Mouse (Mus musculus) midbrain, embryonic 14.5 days (tissue): Measurements from ENCODE around the gene Ppfia1. TPM values are rescaled to one million over a fixed set of nuclear protein-coding genes. Genes with fewer than 3 reads are reported as not detected.
A peak's percentile ranks its signal among the peaks of the same experiment; 100 is the strongest.

Experiments used
- ATAC-seq: fragments of 200-750 bp; cut with Nextera tagmentation; 2 replicates; pipeline ENCODE4 v1.8.0; 2017; ENCODE audit warnings: moderate number of reproducible peaks, moderate library complexity; ENCODE audit not compliant: low FRiP score, low TSS enrichment
- DNase-seq: peaks from one replicate; pipeline ENCODE4 v3.0.0-alpha.2; 2015
- H3K27ac ChIP-seq: fragments of 300-500 bp; sonication (generic); replicated peaks from 2 replicates; pipeline ENCODE4 v1.5.1; 2014; ENCODE audit warnings: mild to moderate bottlenecking, low read depth, low read length, moderate library complexity
- H3K27me3 ChIP-seq: fragments of 300-500 bp; sonication (generic); 2 replicates; pipeline ENCODE4 v1.6.1; 2014; ENCODE audit warnings: low read length, control low read depth, mixed read lengths; ENCODE audit not compliant: control insufficient read depth, insufficient read depth
- H3K36me3 ChIP-seq: fragments of 300-500 bp; sonication (generic); 2 replicates; pipeline ENCODE4 v1.6.1; 2014; ENCODE audit warnings: low read length, control low read depth; ENCODE audit not compliant: control insufficient read depth, insufficient read depth
- H3K4me1 ChIP-seq: fragments of 300-500 bp; sonication (generic); 2 replicates; pipeline ENCODE4 v1.6.1; 2014; ENCODE audit warnings: mild to moderate bottlenecking, antibody characterized with exemption, low read length, control low read depth; ENCODE audit not compliant: control insufficient read depth, insufficient read depth
- H3K4me2 ChIP-seq: fragments of 300-500 bp; sonication (generic); 2 replicates; pipeline ENCODE4 v1.6.1; 2014; ENCODE audit warnings: mild to moderate bottlenecking, low read length, moderate library complexity
- H3K4me3 ChIP-seq: fragments of 300-500 bp; sonication (generic); replicated peaks from 2 replicates; pipeline ENCODE4 v1.5.1; 2014; ENCODE audit warnings: low read depth, low read length
- H3K9ac ChIP-seq: fragments of 300-500 bp; sonication (generic); replicated peaks from 2 replicates; pipeline ENCODE4 v1.6.1; 2014; ENCODE audit warnings: mild to moderate bottlenecking, low read length, moderate library complexity
- H3K9me3 ChIP-seq: fragments of 300-500 bp; sonication (generic); 2 replicates; pipeline ENCODE4 v1.6.1; 2016; ENCODE audit warnings: low read length, control low read depth, mixed read lengths; ENCODE audit not compliant: control insufficient read depth
- WGBS: fragments of 180-500 bp; shearing (Covaris S2); extraction: QIAGEN DNeasy Blood & Tissue Kit; methylation state at CpG from one replicate; pipeline ENCODE4 v1.1.7; 2014; 5-methylcytosine and 5-hydroxymethylcytosine counted together
- polyA plus RNA-seq: library from polyadenylated mRNA; unstranded; fragments of >200 nt; fragmentation: Nextera tagmentation; extraction: Ambion mirVana; gene quantifications from 2 replicates; pipeline ENCODE4 v1.2.1, GENCODE M21; 2014

Ppfia1 gene
- 28.3 and 33.3 TPM in 2 replicates for polyA plus RNA-seq

GRCm38 (mm10) chr7:144553237-144554122 lies at the start of gene Ppfia1:
TSS of gene Ppfia1 (minus strand) at chr7:144553729.
- ATAC-seq: peak; percentile 94
- WGBS: under 1% methylated on average over 97 of the region's 97 CpGs
- H3K4me3 ChIP-seq: peak within 1 kb of the TSS; percentile 96
- no peaks in the 10 kb centered on the region for H3K9me3 ChIP-seq
- H3K27ac ChIP-seq: peak within 1 kb of the TSS; percentile 71
- peak within 1 kb of the TSS; percentile 93 for H3K9ac ChIP-seq
- no peaks in the 10 kb centered on the region for H3K27me3 ChIP-seq
- peak; percentile 99 for DNase-seq
- H3K36me3 ChIP-seq: peaks cover 22% of the 10 kb centered on the region
- peak within 1 kb of the TSS; percentile 74 for H3K4me2 ChIP-seq
- peaks cover 16% of the 10 kb centered on the region for H3K4me1 ChIP-seq

DNA sequence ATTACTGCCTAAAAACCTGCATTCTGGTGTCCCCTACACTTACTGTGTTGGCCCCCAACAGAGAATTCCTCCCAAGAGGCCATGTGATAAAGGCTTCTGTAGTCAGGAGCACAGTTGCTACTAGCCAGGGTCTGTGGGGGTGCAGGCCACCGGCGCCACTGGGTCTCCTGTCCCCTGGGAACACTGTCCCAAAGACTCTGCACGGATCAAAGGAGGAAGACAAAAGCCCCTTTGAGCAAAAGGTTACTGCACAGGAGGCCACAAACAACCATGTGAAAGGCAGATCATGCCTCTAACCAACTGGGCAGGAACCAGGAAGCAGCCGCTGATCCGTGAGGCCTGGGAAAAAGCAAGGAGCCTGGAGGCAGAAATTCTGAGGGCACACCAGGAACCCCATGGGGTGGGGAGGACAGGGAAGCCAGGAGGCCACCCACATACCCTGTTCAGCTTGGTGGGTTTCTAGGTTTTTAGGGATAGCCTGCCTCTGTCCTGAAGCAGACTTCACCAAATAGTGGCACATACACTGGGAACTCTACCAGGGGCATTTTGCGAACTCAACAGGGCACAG lies 46.9 kb upstream of the Ppfia1 start:
- no peaks in the 10 kb centered on the region for H3K9me3 ChIP-seq
- no peaks in the 10 kb centered on the region for H3K27me3 ChIP-seq
- 0 out of 2 replicates have a peak, but pooled peaks cover 4% of the 10 kb centered on the region for H3K36me3 ChIP-seq
- no peak overlapping the region for H3K4me2 ChIP-seq
- ATAC-seq (no peak), DNase-seq (no peak)
- H3K27ac ChIP-seq: no peak overlapping the region
- no peak overlapping the region for H3K9ac ChIP-seq
- no peak overlapping the region for H3K4me3 ChIP-seq
- 17% methylated on average over 6 of the region's 6 CpGs for WGBS
- 0 out of 2 replicates have a peak, but pooled peaks cover 4% of the 10 kb centered on the region for H3K4me1 ChIP-seq

DNA sequence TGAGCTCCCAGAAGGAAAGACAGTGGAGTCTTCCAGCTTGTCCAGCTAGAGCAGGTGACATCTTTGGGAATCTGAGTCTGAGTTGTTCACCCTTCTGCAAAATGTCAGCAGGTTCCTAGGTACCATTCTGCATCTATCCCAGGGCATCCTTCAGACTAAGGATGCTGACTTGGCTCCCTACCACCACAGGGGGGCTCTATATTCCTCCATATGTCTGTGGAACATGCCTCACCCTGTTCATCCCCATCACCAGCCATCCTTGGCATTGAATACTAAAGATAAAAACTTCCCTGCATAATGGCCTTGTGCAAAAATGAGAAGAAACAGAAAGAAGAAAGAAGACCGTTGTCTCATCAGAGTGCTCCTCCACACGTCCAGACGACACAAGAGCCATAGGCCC lies 36.0 kb upstream of the Ppfia1 start:
- ATAC-seq: no peak
- H3K36me3 ChIP-seq: no peaks in the 10 kb centered on the region

GRCm38 (mm10) chr7:144587291-144587690 lies 33.8 kb upstream of the Ppfia1 start:
- H3K4me1 ChIP-seq: peaks cover 6% of the 10 kb centered on the region; the same call in 1 of the 2 replicates
- no peak overlapping the region for H3K4me3 ChIP-seq
- 49% methylated on average over 2 of the region's 2 CpGs for WGBS
- no peaks in the 10 kb centered on the region for H3K36me3 ChIP-seq
- no peak overlapping the region for H3K4me2 ChIP-seq
- DNase-seq (peak; percentile 73), ATAC-seq (no peak)
- no peak overlapping the region for H3K27ac ChIP-seq
- no peaks in the 10 kb centered on the region for H3K27me3 ChIP-seq
- no peak overlapping the region for H3K9ac ChIP-seq
- no peaks in the 10 kb centered on the region for H3K9me3 ChIP-seq

More for the DNA sequence above, 36.0 kb upstream of the Ppfia1 start:
- Histone ChIP-seq H3K27ac (no peak overlapping the region), H3K4me3 (no peak overlapping the region), H3K4me1 (no peaks in the 10 kb centered on the region), H3K27me3 (no peaks in the 10 kb centered on the region), H3K4me2 (no peak overlapping the region), H3K9me3 (no peaks in the 10 kb centered on the region), H3K9ac (no peak overlapping the region)
- 78% methylated on average over 3 of the region's 3 CpGs for WGBS
- peak; percentile 72 for DNase-seq

GRCm38 (mm10) chr7:144585648-144586047 lies 32.1 kb upstream of the Ppfia1 start:
- Histone ChIP-seq H3K4me1 (peaks cover 15% of the 10 kb centered on the region), H3K27ac (no peak overlapping the region), H3K4me2 (no peak overlapping the region), H3K36me3 (no peaks in the 10 kb centered on the region), H3K9me3 (no peaks in the 10 kb centered on the region), H3K27me3 (no peaks in the 10 kb centered on the region), H3K9ac (no peak overlapping the region), H3K4me3 (no peak overlapping the region)
- ATAC-seq: no peak
- 7% methylated on average over 6 of the region's 6 CpGs for WGBS
- DNase-seq: peak; percentile 87

GRCm38 (mm10) chr7:144583619-144584018 lies 30.1 kb upstream of the Ppfia1 start:
- Histone ChIP-seq H3K27ac (no peak overlapping the region), H3K36me3 (peaks cover 17% of the 10 kb centered on the region), H3K4me3 (no peak overlapping the region), H3K4me1 (peaks cover 16% of the 10 kb centered on the region), H3K4me2 (no peak overlapping the region), H3K27me3 (no peaks in the 10 kb centered on the region), H3K9ac (no peak overlapping the region), H3K9me3 (no peaks in the 10 kb centered on the region)
- ATAC-seq (no peak), DNase-seq (peak; percentile 83)
- WGBS: 9% methylated on average over 4 of the region's 4 CpGs

- H3K27me3 ChIP-seq: no peaks in the 10 kb centered on the region
- H3K36me3 ChIP-seq: peaks cover 17% of the 10 kb centered on the region
- no peaks in the 10 kb centered on the region for H3K9me3 ChIP-seq
- peaks cover 16% of the 10 kb centered on the region for H3K4me1 ChIP-seq
- H3K4me3 ChIP-seq: peak within 1 kb of the TSS; percentile 79
- peak within 1 kb of the TSS; percentile 83 for H3K4me2 ChIP-seq
- peak; percentile 98 for DNase-seq
- H3K9ac ChIP-seq: peak within 1 kb of the TSS; percentile 72
- WGBS: 2% methylated on average over 34 of the region's 34 CpGs
- peak; percentile 88 for ATAC-seq
- peak within 1 kb of the TSS; percentile 87 for H3K27ac ChIP-seq
These were observed 28.9 kb upstream of the Ppfia1 start, which contains the start of gene Fadd for GRCm38 (mm10) chr7:144582284-144582980. TSS of gene Fadd (minus strand) at chr7:144582463.

- WGBS: 1% methylated on average over 43 of the region's 43 CpGs
- H3K4me1 ChIP-seq: peaks cover 16% of the 10 kb centered on the region
- ATAC-seq (peak; percentile 85), DNase-seq (peak; percentile 85)
- H3K9me3 ChIP-seq: no peaks in the 10 kb centered on the region
- peaks cover 17% of the 10 kb centered on the region for H3K36me3 ChIP-seq
- no peaks in the 10 kb centered on the region for H3K27me3 ChIP-seq
- H3K9ac ChIP-seq: peak overlapping the region; percentile 72
- peak overlapping the region; percentile 83 for H3K4me2 ChIP-seq
- peak overlapping the region; percentile 79 for H3K4me3 ChIP-seq
- H3K27ac ChIP-seq: peak overlapping the region; percentile 87
These were observed 28.2 kb upstream of the Ppfia1 start for GRCm38 (mm10) chr7:144581559-144582283.
